In genomic region chr4:151986650-151987049, GRCm38 (mm10) we compare ENCODE assay signal across 15 mouse cellular contexts. TPM values are rescaled to one million over a fixed set of nuclear protein-coding genes. Genes with fewer than 3 reads are reported as not detected.
DNase-seq lines count a peak whose midpoint lies in the region; ATAC-seq and TF ChIP-seq lines count a peak whose summit lies in the region.
"Had no signal": no experiment of that assay in that cellular context is flagged by ENCODE, and none has a peak within 500 bp of the region (broad histone marks: within the 10 kb centered on the region; RNA-seq: fewer than 3 reads in every experiment).

No protein-coding gene starts in this region.

- H3K4me3 ChIP-seq in hindbrain, embryonic 13.5 days = no peak overlapping the region
- no peak overlapping the region for H3K4me3 ChIP-seq in hindbrain, embryonic 10.5 days
- H3K4me3 ChIP-seq in midbrain, postnatal 0 days (ENCODE audit: low read depth, low read length) = no peak overlapping the region
- no peak overlapping the region for H3K4me3 ChIP-seq in midbrain, embryonic 14.5 days (replicated peaks; ENCODE audit: low read depth, low read length)
- H3K4me3 ChIP-seq: erythroblast, embryonic 14.5 days; liver, embryonic 13.5 days had no signal

- H3K27me3 ChIP-seq in hindbrain, embryonic 13.5 days = no peaks in the 10 kb centered on the region
- H3K27me3 ChIP-seq in hindbrain, embryonic 10.5 days (ENCODE audit: insufficient read depth, poor library complexity, severe bottlenecking) = no peaks in the 10 kb centered on the region
- H3K27me3 ChIP-seq in midbrain, postnatal 0 days (ENCODE audit: insufficient read depth, low read length) = no peaks in the 10 kb centered on the region
- H3K27me3 ChIP-seq in midbrain, embryonic 14.5 days (ENCODE audit: control insufficient read depth, insufficient read depth, low read length) = no peaks in the 10 kb centered on the region

- H3K36me3 ChIP-seq in hindbrain, embryonic 13.5 days = peaks cover 28% of the 10 kb centered on the region
- H3K36me3 ChIP-seq in hindbrain, embryonic 10.5 days = peaks cover 58% of the 10 kb centered on the region
- peaks cover 19% of the 10 kb centered on the region for H3K36me3 ChIP-seq in midbrain, postnatal 0 days (ENCODE audit: insufficient read depth, low read length)
- H3K36me3 ChIP-seq in midbrain, embryonic 14.5 days (ENCODE audit: control insufficient read depth, insufficient read depth, low read length) = peaks cover 37% of the 10 kb centered on the region

- peaks cover 38% of the 10 kb centered on the region for H3K4me1 ChIP-seq in hindbrain, embryonic 13.5 days (replicated peaks)
- peaks cover 64% of the 10 kb centered on the region for H3K4me1 ChIP-seq in hindbrain, embryonic 10.5 days (replicated peaks)
- peaks cover 5% of the 10 kb centered on the region; the same call in 1 of the 2 replicates for H3K4me1 ChIP-seq in midbrain, postnatal 0 days (ENCODE audit: insufficient read depth, low read length)
- peaks cover 7% of the 10 kb centered on the region for H3K4me1 ChIP-seq in midbrain, embryonic 14.5 days (ENCODE audit: control insufficient read depth, insufficient read depth, low read length)

- no peak for TF ChIP-seq CTCF in midbrain, postnatal 0 days (IDR thresholded peaks at IDR 0.05)

- H3K9me3 ChIP-seq in hindbrain, embryonic 13.5 days = no peaks in the 10 kb centered on the region
- no peaks in the 10 kb centered on the region for H3K9me3 ChIP-seq in hindbrain, embryonic 10.5 days
- H3K9me3 ChIP-seq in midbrain, postnatal 0 days (ENCODE audit: low read length) = no peaks in the 10 kb centered on the region
- no peaks in the 10 kb centered on the region for H3K9me3 ChIP-seq in midbrain, embryonic 14.5 days (ENCODE audit: control insufficient read depth, low read length)
- H3K9me3 ChIP-seq: liver, embryonic 13.5 days had no signal

- H3K27ac ChIP-seq in hindbrain, embryonic 13.5 days = no peak overlapping the region
- no peak overlapping the region for H3K27ac ChIP-seq in hindbrain, embryonic 10.5 days
- H3K27ac ChIP-seq in midbrain, postnatal 0 days (ENCODE audit: low read depth, low read length) = no peak overlapping the region
- H3K27ac ChIP-seq in midbrain, embryonic 14.5 days (replicated peaks; ENCODE audit: low read depth, low read length) = no peak overlapping the region
- H3K27ac ChIP-seq: liver, embryonic 13.5 days had no signal

- ATAC-seq in hindbrain, embryonic 13.5 days (ENCODE audit: low FRiP score) = no peak
- ATAC-seq in midbrain, postnatal 0 days (ENCODE audit: low FRiP score) = no peak
- no peak for ATAC-seq in midbrain, embryonic 14.5 days (ENCODE audit: low FRiP score, low TSS enrichment)
- ATAC-seq: midbrain, embryonic 16.5 days had no signal

- 67% methylated on average over 8 of the region's 8 CpGs for WGBS in hindbrain, embryonic 13.5 days
- WGBS in hindbrain, embryonic 10.5 days = 65% methylated on average over 8 of the region's 8 CpGs
- WGBS in midbrain, postnatal 0 days = 75% methylated on average over 8 of the region's 8 CpGs
- WGBS in midbrain, embryonic 14.5 days = 72% methylated on average over 8 of the region's 8 CpGs

- no peak overlapping the region; the same call in 1 of the 2 replicates for H3K9ac ChIP-seq in hindbrain, embryonic 13.5 days
- 0 out of 2 replicates have a peak overlapping the region, but pooled peaks have one; percentile 4 for H3K9ac ChIP-seq in midbrain, postnatal 0 days (replicated peaks; ENCODE audit: low read length, poor library complexity, severe bottlenecking)
- H3K9ac ChIP-seq in midbrain, embryonic 14.5 days (replicated peaks; ENCODE audit: low read length) = no peak overlapping the region
- H3K9ac ChIP-seq: liver, embryonic 13.5 days had no signal

- H3K4me2 ChIP-seq in hindbrain, embryonic 13.5 days = 0 out of 2 replicates have a peak overlapping the region, but pooled peaks have one; percentile 8
- no peak overlapping the region for H3K4me2 ChIP-seq in midbrain, postnatal 0 days (ENCODE audit: low read depth, low read length, poor library complexity, severe bottlenecking)
- no peak overlapping the region for H3K4me2 ChIP-seq in midbrain, embryonic 14.5 days (ENCODE audit: low read length)
- H3K4me2 ChIP-seq: liver, embryonic 13.5 days had no signal

- DNase-seq in cerebellum, adult 9-11 months = peak; percentile 62
- no peak for DNase-seq in cerebellum, adult 11 months
- no peak for DNase-seq in hindbrain, embryonic 10.5 days (ENCODE audit: low spot score)
- DNase-seq in midbrain, postnatal 0 days (ENCODE audit: low spot score) = no peak
- no peak for DNase-seq in midbrain, embryonic 14.5 days
- peak; percentile 56 for DNase-seq in yolk sac, embryonic 10.5 days (ENCODE audit: low spot score)
- DNase-seq in adrenal gland, postnatal 10 days = no peak
- DNase-seq: adrenal gland, adult 2 months; heart, postnatal 14 days; kidney, adult 8-10 months; liver, embryonic 13.5 days; retina, postnatal 1 day had no signal

RNA-seq across cellular contexts. Expression of gene Thap3, which starts 2.1 kb away (rescaled TPM):
- polyA plus RNA-seq in hindbrain, embryonic 13.5 days (2015; fragmentation: Nextera tagmentation; extraction: Ambion mirVana) = 35.9 and 36.7 TPM in 2 replicates
- 34.5 and 36.2 TPM in 2 replicates for polyA plus RNA-seq in hindbrain, embryonic 10.5 days (2016; fragmentation: Nextera tagmentation; extraction: Ambion mirVana)
- total RNA-seq in midbrain, postnatal 0 days (2014; rRNA removed) = 13.8 and 21.1 TPM in 2 replicates
- polyA plus RNA-seq in midbrain, postnatal 0 days (2015; fragmentation: Nextera tagmentation; extraction: Ambion mirVana) = 42.7 and 45.7 TPM in 2 replicates
- polyA plus RNA-seq in midbrain, embryonic 14.5 days (2014; fragmentation: Nextera tagmentation; extraction: Ambion mirVana) = 23.1 and 31.2 TPM in 2 replicates
- 10 to 100 TPM; 15.3 to 27.0 TPM for total RNA-seq in adrenal gland, postnatal 10 days (2021)

RNA-seq across cellular contexts. Expression of gene Phf13, which starts 9.4 kb away (rescaled TPM):
- polyA plus RNA-seq in hindbrain, embryonic 13.5 days (2015; fragmentation: Nextera tagmentation; extraction: Ambion mirVana) = 18.4 and 20.0 TPM in 2 replicates
- polyA plus RNA-seq in hindbrain, embryonic 10.5 days (2016; fragmentation: Nextera tagmentation; extraction: Ambion mirVana) = 30.7 TPM in 2 replicates
- total RNA-seq in midbrain, postnatal 0 days (2014; rRNA removed) = 17.2 and 18.3 TPM in 2 replicates
- polyA plus RNA-seq in midbrain, postnatal 0 days (2015; fragmentation: Nextera tagmentation; extraction: Ambion mirVana) = 16.6 and 17.1 TPM in 2 replicates
- 16.9 and 19.0 TPM in 2 replicates for polyA plus RNA-seq in midbrain, embryonic 14.5 days (2014; fragmentation: Nextera tagmentation; extraction: Ambion mirVana)
- total RNA-seq in adrenal gland, postnatal 10 days (2021) = 10 to 100 TPM; 16.4 to 17.8 TPM

RNA-seq across cellular contexts. Expression of gene Klhl21, which starts 22.0 kb away (rescaled TPM):
- 3.2 and 3.7 TPM in 2 replicates for polyA plus RNA-seq in hindbrain, embryonic 13.5 days (2015; fragmentation: Nextera tagmentation; extraction: Ambion mirVana)
- 7.7 and 8.7 TPM in 2 replicates for polyA plus RNA-seq in hindbrain, embryonic 10.5 days (2016; fragmentation: Nextera tagmentation; extraction: Ambion mirVana)
- 9.0 and 13.2 TPM in 2 replicates for total RNA-seq in midbrain, postnatal 0 days (2014; rRNA removed)
- 3.5 and 4.1 TPM in 2 replicates for polyA plus RNA-seq in midbrain, postnatal 0 days (2015; fragmentation: Nextera tagmentation; extraction: Ambion mirVana)
- 1.5 and 1.6 TPM in 2 replicates for polyA plus RNA-seq in midbrain, embryonic 14.5 days (2014; fragmentation: Nextera tagmentation; extraction: Ambion mirVana)
- total RNA-seq in adrenal gland, postnatal 10 days (2021) = 10 to 100 TPM; 17.8 to 21.4 TPM

RNA-seq across cellular contexts. Expression of gene Zbtb48, which starts 40.8 kb away (rescaled TPM):
- polyA plus RNA-seq in hindbrain, embryonic 13.5 days (2015; fragmentation: Nextera tagmentation; extraction: Ambion mirVana) = 17.1 and 19.6 TPM in 2 replicates
- polyA plus RNA-seq in hindbrain, embryonic 10.5 days (2016; fragmentation: Nextera tagmentation; extraction: Ambion mirVana) = 23.3 and 25.9 TPM in 2 replicates
- 7.8 and 8.9 TPM in 2 replicates for total RNA-seq in midbrain, postnatal 0 days (2014; rRNA removed)
- polyA plus RNA-seq in midbrain, postnatal 0 days (2015; fragmentation: Nextera tagmentation; extraction: Ambion mirVana) = 17.0 and 20.6 TPM in 2 replicates
- 19.7 and 21.8 TPM in 2 replicates for polyA plus RNA-seq in midbrain, embryonic 14.5 days (2014; fragmentation: Nextera tagmentation; extraction: Ambion mirVana)
- 1 to 10 TPM; 7.2 to 9.6 TPM for total RNA-seq in adrenal gland, postnatal 10 days (2021)

RNA-seq across cellular contexts. Expression of gene Tas1r1, which starts 51.7 kb away (rescaled TPM):
- 1.5 and 1.6 TPM in 2 replicates for polyA plus RNA-seq in hindbrain, embryonic 13.5 days (2015; fragmentation: Nextera tagmentation; extraction: Ambion mirVana)
- 0.65 and 0.67 TPM in 2 replicates for polyA plus RNA-seq in hindbrain, embryonic 10.5 days (2016; fragmentation: Nextera tagmentation; extraction: Ambion mirVana)
- total RNA-seq in midbrain, postnatal 0 days (2014; rRNA removed) = 0.11 and 1.5 TPM in 2 replicates
- 1.6 TPM in 2 replicates for polyA plus RNA-seq in midbrain, postnatal 0 days (2015; fragmentation: Nextera tagmentation; extraction: Ambion mirVana)
- 1.2 and 1.3 TPM in 2 replicates for polyA plus RNA-seq in midbrain, embryonic 14.5 days (2014; fragmentation: Nextera tagmentation; extraction: Ambion mirVana)
- total RNA-seq in adrenal gland, postnatal 10 days (2021) = not detected
- polyA plus RNA-seq: adrenal gland, adult 2 months; erythroblast, embryonic 14.5 days had no signal

Comparison
In these comparisons a context has a peak if more than half of its experiments do, and no peak if none do; other contexts are left out.
1. DNase-seq: peak in cerebellum, adult 9-11 months (single experiment) and yolk sac, embryonic 10.5 days (single experiment); none in cerebellum, adult 11 months (single experiment), hindbrain, embryonic 10.5 days (single experiment), midbrain, postnatal 0 days (single experiment), midbrain, embryonic 14.5 days (single experiment) and adrenal gland, postnatal 10 days (single experiment).